7 mouse cellular contexts compared by ENCODE assay signal in genomic region chr5:129385965-129386643, GRCm38 (mm10).
DNase-seq lines count a peak whose midpoint lies in the region; ATAC-seq and TF ChIP-seq lines count a peak whose summit lies in the region.
"Not testable (repeated sequence)": the region's sequence is repeated elsewhere in the genome, so short reads cannot be mapped to it uniquely, and the experiment has no call there.

No protein-coding gene starts in this region.

- not testable (repeated sequence) for H3K27ac ChIP-seq in embryonic facial prominence, embryonic 10.5 days (replicated peaks); forebrain, embryonic 14.5 days (ENCODE audit: low read depth, low read length); intestine, embryonic 15.5 days; limb, embryonic 13.5 days; lung, embryonic 16.5 days (ENCODE audit: low read length); midbrain, postnatal 0 days (ENCODE audit: low read depth, low read length)

- H3K9ac ChIP-seq in forebrain, embryonic 14.5 days (ENCODE audit: low read length); intestine, embryonic 15.5 days; limb, embryonic 13.5 days; lung, embryonic 16.5 days (ENCODE audit: low read length); midbrain, postnatal 0 days (replicated peaks; ENCODE audit: low read length, poor library complexity, severe bottlenecking): not testable (repeated sequence)

- H3K4me3 ChIP-seq in embryonic facial prominence, embryonic 10.5 days; forebrain, embryonic 14.5 days (ENCODE audit: low read depth, low read length); intestine, embryonic 15.5 days (replicated peaks); limb, embryonic 13.5 days; lung, embryonic 16.5 days (ENCODE audit: low read length); midbrain, postnatal 0 days (ENCODE audit: low read depth, low read length): not testable (repeated sequence)

- peak; percentile 95 for ATAC-seq in forebrain, embryonic 14.5 days
- peak; percentile 88 for ATAC-seq in hematopoietic stem cell, adult 5-6 weeks (replicated peaks in 1 of 2; ENCODE audit: insufficient read depth in 1 of 2, low FRiP score in 2 of 2, low TSS enrichment in 1 of 2, low read depth in 1 of 2, poor library complexity in 2 of 2, severe bottlenecking in 2 of 2)
- ATAC-seq in intestine, embryonic 15.5 days = peak; percentile 93
- ATAC-seq in limb, embryonic 13.5 days (ENCODE audit: low FRiP score, low read depth) = peak; percentile 76; the same call in 1 of the 2 replicates
- ATAC-seq in lung, embryonic 16.5 days (ENCODE audit: low read depth) = peak; percentile 93
- ATAC-seq in midbrain, postnatal 0 days (ENCODE audit: low FRiP score) = peak; percentile 88

- not testable (repeated sequence) for H3K4me2 ChIP-seq in forebrain, embryonic 14.5 days (ENCODE audit: low read length); intestine, embryonic 15.5 days (replicated peaks); limb, embryonic 13.5 days (replicated peaks); lung, embryonic 16.5 days (ENCODE audit: low read depth, low read length); midbrain, postnatal 0 days (ENCODE audit: low read depth, low read length, poor library complexity, severe bottlenecking)

- not testable (repeated sequence) for TF ChIP-seq CTCF in midbrain, postnatal 0 days (IDR thresholded peaks at IDR 0.05)

- DNase-seq in embryonic facial prominence, embryonic 10.5 days (ENCODE audit: low spot score) = peak; percentile 16
- DNase-seq in forebrain, embryonic 14.5 days (ENCODE audit: low spot score); midbrain, postnatal 0 days (ENCODE audit: low spot score): not testable (repeated sequence)

- not testable (repeated sequence) for H3K4me1 ChIP-seq in embryonic facial prominence, embryonic 10.5 days; forebrain, embryonic 14.5 days (ENCODE audit: control insufficient read depth, insufficient read depth, low read length); intestine, embryonic 15.5 days (replicated peaks); lung, embryonic 16.5 days (replicated peaks; ENCODE audit: control insufficient read depth, insufficient read depth, low read length); midbrain, postnatal 0 days (ENCODE audit: insufficient read depth, low read length)
- peaks cover 11% of the 10 kb centered on the region for H3K4me1 ChIP-seq in limb, embryonic 13.5 days

- not testable (repeated sequence) for H3K9me3 ChIP-seq in embryonic facial prominence, embryonic 10.5 days; forebrain, embryonic 14.5 days (replicated peaks; ENCODE audit: control insufficient read depth, low read length); intestine, embryonic 15.5 days; limb, embryonic 13.5 days; lung, embryonic 16.5 days (ENCODE audit: control insufficient read depth, low read length); midbrain, postnatal 0 days (ENCODE audit: low read length)

- not testable (repeated sequence) for H3K36me3 ChIP-seq in embryonic facial prominence, embryonic 10.5 days (replicated peaks); forebrain, embryonic 14.5 days (ENCODE audit: control insufficient read depth, insufficient read depth, low read length); intestine, embryonic 15.5 days; limb, embryonic 13.5 days; lung, embryonic 16.5 days (ENCODE audit: control insufficient read depth, insufficient read depth, low read length); midbrain, postnatal 0 days (ENCODE audit: insufficient read depth, low read length)

- WGBS in embryonic facial prominence, embryonic 10.5 days = 59% methylated on average over 2 of the region's 7 CpGs
- WGBS in forebrain, embryonic 14.5 days = 67% methylated on average over 2 of the region's 7 CpGs
- WGBS in intestine, embryonic 15.5 days = 62% methylated on average over 2 of the region's 7 CpGs
- 69% methylated on average over 2 of the region's 7 CpGs for WGBS in limb, embryonic 13.5 days
- 62% methylated on average over 2 of the region's 7 CpGs for WGBS in lung, embryonic 16.5 days
- 61% methylated on average over 2 of the region's 7 CpGs for WGBS in midbrain, postnatal 0 days

- not testable (repeated sequence) for H3K27me3 ChIP-seq in embryonic facial prominence, embryonic 10.5 days (replicated peaks; ENCODE audit: low read depth, poor library complexity, severe bottlenecking); forebrain, embryonic 14.5 days (replicated peaks; ENCODE audit: control insufficient read depth, insufficient read depth, low read length); intestine, embryonic 15.5 days (replicated peaks); limb, embryonic 13.5 days; lung, embryonic 16.5 days (ENCODE audit: control insufficient read depth, insufficient read depth, low read depth, low read length); midbrain, postnatal 0 days (ENCODE audit: insufficient read depth, low read length)
